Mouse (Mus musculus): ENCODE results near the gene Napsa. TPM values are rescaled to one million over a fixed set of nuclear protein-coding genes. Genes with fewer than 3 reads are reported as not detected.
A peak's percentile ranks its signal among the peaks of the same experiment; 100 is the strongest.

Napsa gene
- polyA plus RNA-seq, 1 experiment from 2014 or later = 1.7 TPM

DNA sequence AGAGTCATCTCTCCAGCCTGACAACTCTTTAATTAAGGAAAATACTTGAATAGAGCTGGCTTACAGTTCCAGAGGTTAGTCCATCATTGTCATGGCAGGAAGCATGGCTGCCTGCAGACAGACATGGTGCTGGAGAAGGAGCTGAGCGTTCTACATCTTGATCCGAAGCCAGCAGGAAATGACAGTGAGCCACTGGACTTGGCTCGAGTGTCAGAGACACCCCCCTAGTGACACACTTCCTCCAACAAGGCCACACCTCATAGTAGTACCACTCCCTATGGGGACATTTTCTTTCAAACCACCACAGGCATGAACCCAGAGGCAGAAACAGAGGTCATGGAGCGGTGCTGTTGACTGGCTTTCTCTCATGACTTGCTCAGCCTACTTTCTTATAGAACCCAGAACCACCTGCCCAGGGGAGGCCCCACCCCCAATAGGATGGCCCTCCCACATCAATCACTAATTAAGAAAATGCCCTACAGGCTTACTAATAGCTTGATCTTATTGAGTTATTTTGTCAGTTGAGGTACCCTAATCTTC, 12.2 kb downstream of the Napsa start:
- peaks cover 25% of the 10 kb centered on the region for H3K27me3 ChIP-seq
- 86% methylated on average over 4 of the region's 4 CpGs for WGBS
- no peak for ATAC-seq (ENCODE audit: low FRiP score)
- no peaks in the 10 kb centered on the region for H3K9me3 ChIP-seq
- H3K36me3 ChIP-seq = no peaks in the 10 kb centered on the region
- H3K27ac ChIP-seq = no peak overlapping the region
- no peak overlapping the region for H3K9ac ChIP-seq
- H3K4me1 ChIP-seq (replicated peaks) = peaks cover 33% of the 10 kb centered on the region
- H3K4me2 ChIP-seq = no peak overlapping the region
- H3K4me3 ChIP-seq = no peak overlapping the region

DNA sequence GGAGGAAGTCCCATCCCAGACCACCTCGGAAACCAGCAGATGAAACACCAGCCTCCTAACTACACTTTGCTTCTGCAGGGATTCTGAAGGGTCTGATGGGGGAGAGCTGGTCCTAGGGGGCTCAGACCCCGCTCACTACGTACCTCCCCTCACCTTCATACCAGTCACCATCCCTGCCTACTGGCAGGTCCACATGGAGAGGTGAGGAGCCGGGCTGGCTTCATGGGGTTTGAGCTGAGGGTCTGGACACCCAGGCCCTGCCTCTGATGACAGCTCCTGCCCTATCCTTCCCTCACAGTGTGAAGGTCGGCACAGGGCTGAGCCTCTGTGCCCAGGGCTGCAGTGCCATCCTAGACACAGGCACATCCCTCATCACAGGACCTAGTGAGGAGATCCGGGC, 12.7 kb downstream of the Napsa start:
- ATAC-seq (ENCODE audit: low FRiP score) = no peak

GRCm38 (mm10) chr7:44585606-44586005, 13.4 kb downstream of the Napsa start:
- H3K4me2 ChIP-seq = no peak overlapping the region
- no peak overlapping the region for H3K27ac ChIP-seq
- peaks cover 25% of the 10 kb centered on the region for H3K27me3 ChIP-seq
- no peaks in the 10 kb centered on the region for H3K9me3 ChIP-seq
- H3K9ac ChIP-seq = no peak overlapping the region
- H3K4me1 ChIP-seq (replicated peaks) = peaks cover 42% of the 10 kb centered on the region
- no peak for ATAC-seq (ENCODE audit: low FRiP score)
- 95% methylated on average over 6 of the region's 6 CpGs for WGBS
- no peaks in the 10 kb centered on the region for H3K36me3 ChIP-seq
- no peak overlapping the region for H3K4me3 ChIP-seq

More for the DNA sequence above, 12.7 kb downstream of the Napsa start:
- WGBS = 89% methylated on average over 6 of the region's 6 CpGs
- H3K9me3 ChIP-seq = no peaks in the 10 kb centered on the region
- peaks cover 39% of the 10 kb centered on the region for H3K4me1 ChIP-seq (replicated peaks)
- H3K4me2 ChIP-seq = no peak overlapping the region
- peaks cover 25% of the 10 kb centered on the region for H3K27me3 ChIP-seq
- no peak overlapping the region for H3K27ac ChIP-seq
- H3K36me3 ChIP-seq = no peaks in the 10 kb centered on the region
- no peak overlapping the region for H3K9ac ChIP-seq
- H3K4me3 ChIP-seq = no peak overlapping the region

DNA sequence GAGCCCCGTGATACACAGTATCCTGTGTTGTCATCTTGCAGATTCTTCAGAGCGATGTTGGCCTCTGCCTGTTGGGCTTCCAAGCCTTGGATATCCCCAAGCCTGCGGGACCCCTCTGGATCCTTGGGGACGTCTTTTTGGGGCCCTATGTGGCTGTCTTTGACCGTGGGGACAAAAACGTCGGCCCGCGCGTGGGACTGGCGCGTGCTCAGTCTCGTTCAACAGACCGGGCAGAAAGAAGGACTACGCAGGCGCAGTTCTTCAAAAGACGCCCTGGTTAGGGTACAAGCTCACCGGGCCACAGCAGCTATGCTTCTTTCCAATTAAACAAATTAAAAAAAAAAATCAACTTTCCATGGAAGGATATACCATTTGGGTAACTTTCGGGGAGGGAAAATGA, 14.3 kb downstream of the Napsa start:
- peak overlapping the region; percentile 85 for H3K4me2 ChIP-seq
- H3K36me3 ChIP-seq = no peaks in the 10 kb centered on the region
- H3K27me3 ChIP-seq = peaks cover 28% of the 10 kb centered on the region
- H3K4me3 ChIP-seq = peak overlapping the region; percentile 66
- ATAC-seq (ENCODE audit: low FRiP score) = no peak
- peaks cover 46% of the 10 kb centered on the region for H3K4me1 ChIP-seq (replicated peaks)
- H3K9ac ChIP-seq = peak overlapping the region; percentile 68
- H3K9me3 ChIP-seq = no peaks in the 10 kb centered on the region
- WGBS = 13% methylated on average over 19 of the region's 19 CpGs
- peak overlapping the region; percentile 69 for H3K27ac ChIP-seq

- peak overlapping the region; percentile 66 for H3K4me3 ChIP-seq
- no peaks in the 10 kb centered on the region for H3K36me3 ChIP-seq
- peak overlapping the region; percentile 68 for H3K9ac ChIP-seq
- ATAC-seq (ENCODE audit: low FRiP score) = 0 out of 2 replicates have a peak, but pooled peaks have one; percentile 14
- H3K27me3 ChIP-seq = peaks cover 32% of the 10 kb centered on the region
- no peaks in the 10 kb centered on the region for H3K9me3 ChIP-seq
- H3K4me2 ChIP-seq = peak overlapping the region; percentile 85
- peaks cover 50% of the 10 kb centered on the region for H3K4me1 ChIP-seq (replicated peaks)
- under 1% methylated on average over 18 of the region's 18 CpGs for WGBS
- peak overlapping the region; percentile 69; the same call in 1 of the 2 replicates for H3K27ac ChIP-seq
These were observed 14.8 kb downstream of the Napsa start for GRCm38 (mm10) chr7:44586930-44587329.

DNA sequence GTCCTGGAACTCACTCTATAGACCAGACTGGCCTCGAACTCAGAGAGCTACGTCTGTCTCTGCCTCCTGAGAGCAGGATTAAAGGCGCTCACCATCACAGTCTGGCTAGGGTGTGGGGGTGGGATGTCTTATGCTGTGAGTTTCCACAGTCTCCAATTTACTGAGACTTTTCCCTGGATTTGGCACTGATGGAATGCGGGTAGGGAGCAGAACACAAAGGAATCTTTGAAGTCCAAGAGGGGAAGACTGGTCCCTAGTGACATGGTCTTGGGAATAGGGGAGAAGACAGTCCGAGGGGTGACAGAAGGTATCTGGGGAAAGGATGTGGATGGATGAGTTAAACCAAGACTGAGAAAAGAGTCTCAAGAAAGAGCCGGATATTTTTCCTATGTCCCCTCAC, 15.5 kb downstream of the Napsa start:
- ATAC-seq (ENCODE audit: low FRiP score) = no peak
- H3K4me2 ChIP-seq = peak overlapping the region; percentile 85
- peaks cover 58% of the 10 kb centered on the region for H3K4me1 ChIP-seq (replicated peaks)
- peaks cover 40% of the 10 kb centered on the region for H3K27me3 ChIP-seq
- H3K36me3 ChIP-seq = no peaks in the 10 kb centered on the region
- peak overlapping the region; percentile 68 for H3K9ac ChIP-seq
- 40% methylated on average over 6 of the region's 6 CpGs for WGBS
- H3K9me3 ChIP-seq = no peaks in the 10 kb centered on the region
- no peak overlapping the region for H3K27ac ChIP-seq
- H3K4me3 ChIP-seq = peak overlapping the region; percentile 66

DNA sequence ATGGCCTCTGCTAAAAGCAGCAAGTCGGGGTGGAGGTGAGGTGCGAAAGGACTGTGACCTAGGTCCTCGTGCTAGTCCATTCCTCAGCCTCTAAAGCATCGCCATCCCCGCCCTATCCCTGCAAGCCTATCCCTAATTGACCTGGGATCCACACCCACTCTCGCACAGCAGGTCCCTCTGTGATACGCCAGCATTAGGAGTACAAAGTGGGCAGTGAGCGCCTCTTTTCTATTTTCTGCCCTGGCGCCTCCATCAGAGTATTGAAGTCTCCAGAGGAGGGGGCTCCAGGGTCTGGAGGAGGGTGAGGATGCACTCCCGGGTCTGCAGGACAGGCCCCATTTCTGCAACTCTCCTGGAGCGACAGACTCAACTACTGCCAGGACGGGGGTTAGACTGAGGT, 16.2 kb downstream of the Napsa start:
- H3K9me3 ChIP-seq = no peaks in the 10 kb centered on the region
- 6% methylated on average over 12 of the region's 12 CpGs for WGBS
- peak overlapping the region; percentile 85 for H3K4me2 ChIP-seq
- peak overlapping the region; percentile 46 for H3K27ac ChIP-seq
- H3K9ac ChIP-seq = peak overlapping the region; percentile 67
- H3K4me1 ChIP-seq (replicated peaks) = peaks cover 64% of the 10 kb centered on the region
- peaks cover 46% of the 10 kb centered on the region for H3K27me3 ChIP-seq
- no peak for ATAC-seq (ENCODE audit: low FRiP score)
- no peaks in the 10 kb centered on the region for H3K36me3 ChIP-seq
- peak overlapping the region; percentile 66 for H3K4me3 ChIP-seq

DNA sequence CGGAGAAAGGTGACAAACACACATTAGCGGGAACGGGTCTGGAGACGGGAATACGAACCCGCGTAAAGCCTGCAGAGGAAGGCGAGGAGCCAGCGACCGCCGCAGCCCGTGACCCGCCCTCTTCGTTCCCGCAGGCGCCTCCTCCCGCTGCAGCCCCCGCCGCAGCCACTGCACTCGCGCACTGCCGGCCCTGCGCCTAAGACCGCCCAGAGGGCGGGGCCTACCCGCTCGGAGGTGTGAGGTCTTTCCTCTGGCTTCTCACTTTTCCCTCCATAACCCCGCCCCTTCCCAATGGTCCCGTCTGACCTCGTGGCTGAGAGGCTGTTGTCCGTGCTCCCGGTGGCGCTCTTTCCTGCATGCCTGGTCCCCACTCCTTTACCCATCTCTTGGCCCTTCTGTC, 17.0 kb downstream of the Napsa start:
- peak overlapping the region; percentile 74 for H3K27ac ChIP-seq
- no peaks in the 10 kb centered on the region for H3K9me3 ChIP-seq
- peak overlapping the region; percentile 67 for H3K9ac ChIP-seq
- peaks cover 72% of the 10 kb centered on the region for H3K4me1 ChIP-seq (replicated peaks)
- peak overlapping the region; percentile 66 for H3K4me3 ChIP-seq
- peaks cover 47% of the 10 kb centered on the region for H3K27me3 ChIP-seq
- WGBS = under 1% methylated on average over 18 of the region's 33 CpGs
- H3K4me2 ChIP-seq = peak overlapping the region; percentile 85
- peak; percentile 11 for ATAC-seq (ENCODE audit: low FRiP score)
- no peaks in the 10 kb centered on the region for H3K36me3 ChIP-seq

GRCm38 (mm10) chr7:44589946-44590345, 17.8 kb downstream of the Napsa start:
- peaks cover 77% of the 10 kb centered on the region for H3K4me1 ChIP-seq (replicated peaks)
- H3K4me3 ChIP-seq = peak overlapping the region; percentile 66
- H3K4me2 ChIP-seq = peak overlapping the region; percentile 85
- peak overlapping the region; percentile 56 for H3K9ac ChIP-seq
- no peaks in the 10 kb centered on the region for H3K9me3 ChIP-seq
- peak overlapping the region; percentile 74 for H3K27ac ChIP-seq
- ATAC-seq (ENCODE audit: low FRiP score) = no peak
- WGBS = 3% methylated on average over 13 of the region's 13 CpGs
- no peaks in the 10 kb centered on the region for H3K36me3 ChIP-seq
- H3K27me3 ChIP-seq = peaks cover 45% of the 10 kb centered on the region

- peaks cover 38% of the 10 kb centered on the region for H3K27me3 ChIP-seq
- H3K4me3 ChIP-seq = peak within 1 kb of the TSS; percentile 66
- H3K36me3 ChIP-seq = no peaks in the 10 kb centered on the region; the same call in 1 of the 2 replicates
- under 1% methylated on average over 80 of the region's 80 CpGs for WGBS
- peaks cover 76% of the 10 kb centered on the region for H3K4me1 ChIP-seq (replicated peaks)
- no peaks in the 10 kb centered on the region for H3K9me3 ChIP-seq
- peak within 1 kb of the TSS; percentile 82 for H3K9ac ChIP-seq
- H3K4me2 ChIP-seq = peak within 1 kb of the TSS; percentile 85
- peak; percentile 93 for ATAC-seq (ENCODE audit: low FRiP score)
- H3K27ac ChIP-seq = peak within 1 kb of the TSS; percentile 86
These were observed 18.5 kb downstream of the Napsa start, which contains the start of gene Kcnc3 for GRCm38 (mm10) chr7:44590402-44591347. Gene Kcnc3 (plus strand): TSS chr7:44590664.

DNA sequence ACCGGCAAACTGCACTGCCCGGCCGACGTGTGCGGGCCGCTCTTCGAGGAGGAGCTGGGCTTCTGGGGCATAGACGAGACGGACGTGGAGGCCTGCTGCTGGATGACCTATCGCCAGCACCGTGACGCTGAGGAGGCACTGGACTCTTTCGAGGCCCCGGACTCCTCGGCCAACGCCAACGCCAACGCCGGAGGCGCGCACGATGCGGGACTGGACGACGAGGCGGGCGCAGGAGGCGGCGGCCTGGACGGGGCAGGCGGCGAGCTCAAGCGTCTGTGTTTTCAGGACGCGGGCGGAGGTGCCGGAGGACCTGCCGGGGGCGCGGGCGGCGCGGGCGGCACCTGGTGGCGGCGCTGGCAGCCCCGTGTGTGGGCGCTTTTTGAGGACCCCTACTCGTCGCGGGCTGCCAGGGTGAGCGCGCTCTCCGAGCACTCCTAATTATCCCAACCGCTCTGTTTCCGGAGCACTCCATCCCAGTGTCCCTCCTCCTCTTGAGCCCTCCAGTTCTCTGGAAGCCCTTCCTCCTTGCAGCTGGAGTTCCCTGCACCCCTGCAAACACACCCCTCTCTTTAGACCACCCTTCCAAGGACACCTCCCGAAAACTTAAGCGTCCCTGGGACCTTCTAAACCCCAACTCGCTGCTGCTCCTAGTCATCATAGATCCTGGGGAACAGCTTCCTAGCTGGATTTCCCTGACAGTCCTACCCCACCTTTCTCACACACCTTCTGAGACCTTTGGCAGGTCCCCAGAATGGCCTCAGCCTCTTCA, 19.4 kb downstream of the Napsa start:
- H3K27ac ChIP-seq = peak overlapping the region; percentile 86; the same call in 1 of the 2 replicates
- under 1% methylated on average over 50 of the region's 60 CpGs for WGBS
- no peak for ATAC-seq (ENCODE audit: low FRiP score)

GRCm38 (mm10) chr7:44593051-44593450, 20.9 kb downstream of the Napsa start:
- no peak overlapping the region for H3K27ac ChIP-seq
- H3K9ac ChIP-seq = peak overlapping the region; percentile 75
- peak overlapping the region; percentile 66 for H3K4me3 ChIP-seq
- peaks cover 27% of the 10 kb centered on the region for H3K27me3 ChIP-seq
- peaks cover 59% of the 10 kb centered on the region for H3K4me1 ChIP-seq (replicated peaks)
- no peak for ATAC-seq (ENCODE audit: low FRiP score)
- H3K36me3 ChIP-seq = peaks cover 4% of the 10 kb centered on the region
- WGBS = 2% methylated on average over 12 of the region's 15 CpGs
- H3K9me3 ChIP-seq = no peaks in the 10 kb centered on the region
- peak overlapping the region; percentile 85 for H3K4me2 ChIP-seq

More for the DNA sequence above, 19.4 kb downstream of the Napsa start:
- no peaks in the 10 kb centered on the region for H3K9me3 ChIP-seq
- H3K4me3 ChIP-seq = peak overlapping the region; percentile 66
- peak overlapping the region; percentile 85 for H3K4me2 ChIP-seq
- H3K27me3 ChIP-seq = peaks cover 37% of the 10 kb centered on the region
- peak overlapping the region; percentile 82 for H3K9ac ChIP-seq
- H3K36me3 ChIP-seq = peaks cover 4% of the 10 kb centered on the region
- peaks cover 72% of the 10 kb centered on the region for H3K4me1 ChIP-seq (replicated peaks)
